Mouse (Mus musculus): Measurements from ENCODE around the gene Rspry1.

GRCm38 (mm10) chr8:94654994-94655393 lies 53.3 kb downstream of the Rspry1 start:
- no peak for TF ChIP-seq CTCF (IDR thresholded peaks at IDR 0.05; ENCODE audit: low read depth, low read length)
- no peak for TF ChIP-seq POLR2A (IDR thresholded peaks at IDR 0.05; ENCODE audit: borderline replicate concordance, low read depth, low read length)

Data from bone marrow macrophage, adult 2 months (primary cell).